Mouse (Mus musculus) stomach, embryonic 15.5 days (tissue): Measurements from ENCODE around the gene Olfr1383. TPM values are rescaled to one million over a fixed set of nuclear protein-coding genes. Genes with fewer than 3 reads are reported as not detected.

Source experiments
- polyA plus RNA-seq: library from polyadenylated mRNA; unstranded; fragments of >200 nt; fragmentation: Nextera tagmentation; extraction: Ambion mirVana; gene quantifications from 2 replicates; pipeline ENCODE4 v1.2.1, GENCODE M21; 2015

Olfr1383 gene
- polyA plus RNA-seq, 1 experiment from 2014 or later = not detected

Other genes with a start within 250 kb of the Olfr1383 start
- gene Olfr1393, start 241.3 kb upstream of the Olfr1383 start, polyA plus RNA-seq = not detected in 2 replicates
- 0.06 TPM in 1 of 2 replicates, not detected in the other for gene Olfr1392, start 234.4 kb upstream of the Olfr1383 start, polyA plus RNA-seq
- not detected in 2 replicates for gene Olfr10, start 214.9 kb upstream of the Olfr1383 start, polyA plus RNA-seq
- not detected in 2 replicates for gene Olfr1391, start 196.9 kb upstream of the Olfr1383 start, polyA plus RNA-seq
- not detected in 2 replicates for gene Olfr1390, start 184.5 kb upstream of the Olfr1383 start, polyA plus RNA-seq
- not detected in 2 replicates for gene Olfr1389, start 96.6 kb upstream of the Olfr1383 start, polyA plus RNA-seq
- gene Olfr1388, start 83.0 kb upstream of the Olfr1383 start, polyA plus RNA-seq = 0.12 and 0.15 TPM in 2 replicates
- gene Olfr1387, start 64.3 kb upstream of the Olfr1383 start, polyA plus RNA-seq = not detected in 2 replicates
- not detected in 2 replicates for gene Olfr1386, start 54.6 kb upstream of the Olfr1383 start, polyA plus RNA-seq
- 0.04 TPM in 1 of 2 replicates, not detected in the other for gene Olfr1385, start 30.6 kb upstream of the Olfr1383 start, polyA plus RNA-seq
- gene Olfr1384, start 12.9 kb upstream of the Olfr1383 start, polyA plus RNA-seq = not detected in 2 replicates
- gene Olfr1382, start 8.6 kb downstream of the Olfr1383 start, polyA plus RNA-seq = not detected in 2 replicates
- not detected in 2 replicates for gene Olfr1381, start 23.8 kb downstream of the Olfr1383 start, polyA plus RNA-seq
- not detected in 2 replicates for gene Olfr1380, start 37.2 kb downstream of the Olfr1383 start, polyA plus RNA-seq
- 4.9 and 5.7 TPM in 2 replicates for gene Flt4, start 89.6 kb downstream of the Olfr1383 start, polyA plus RNA-seq
- gene Scgb3a1, start 144.0 kb downstream of the Olfr1383 start, polyA plus RNA-seq = not detected in 2 replicates
- gene Cnot6, start 193.1 kb downstream of the Olfr1383 start, polyA plus RNA-seq = 47.6 and 49.2 TPM in 2 replicates